ENCODE assay signal across 9 mouse cellular contexts in genomic region chr4:126156617-126157016, GRCm38 (mm10). TPM values are rescaled to one million over a fixed set of nuclear protein-coding genes. Genes with fewer than 3 reads are reported as not detected.
DNase-seq lines count a peak whose midpoint lies in the region; ATAC-seq lines count a peak whose summit lies in the region.
"Had no signal": no experiment of that assay in that cellular context is flagged by ENCODE, and none has a peak within 500 bp of the region (broad histone marks: within the 10 kb centered on the region; RNA-seq: fewer than 3 reads in every experiment).

No protein-coding gene starts in this region.

- H3K4me3 ChIP-seq in forebrain, embryonic 11.5 days (ENCODE audit: low read depth, low read length): no peak overlapping the region
- H3K4me3 ChIP-seq in forebrain, embryonic 15.5 days: no peak overlapping the region
- H3K4me3 ChIP-seq in liver, embryonic 16.5 days (ENCODE audit: low read depth, low read length): no peak overlapping the region
- H3K4me3 ChIP-seq: limb, embryonic 12.5 days had no signal

- no peak overlapping the region for H3K4me2 ChIP-seq in forebrain, embryonic 11.5 days (ENCODE audit: low read depth, low read length, severe bottlenecking)
- no peak overlapping the region for H3K4me2 ChIP-seq in forebrain, embryonic 15.5 days (replicated peaks)
- no peak overlapping the region for H3K4me2 ChIP-seq in liver, embryonic 16.5 days (ENCODE audit: low read depth, low read length)
- H3K4me2 ChIP-seq: limb, embryonic 12.5 days had no signal

- ATAC-seq in forebrain, embryonic 11.5 days (replicated peaks; ENCODE audit: low FRiP score): no peak
- ATAC-seq in forebrain, embryonic 15.5 days (replicated peaks): no peak
- ATAC-seq in liver, embryonic 16.5 days (ENCODE audit: low read depth): no peak

- no peaks in the 10 kb centered on the region for H3K27me3 ChIP-seq in forebrain, embryonic 11.5 days (ENCODE audit: control insufficient read depth, insufficient read depth, low read length)
- no peaks in the 10 kb centered on the region for H3K27me3 ChIP-seq in forebrain, embryonic 15.5 days
- no peaks in the 10 kb centered on the region for H3K27me3 ChIP-seq in liver, embryonic 16.5 days (ENCODE audit: control insufficient read depth, insufficient read depth, low read depth, low read length)
- H3K27me3 ChIP-seq: limb, embryonic 12.5 days had no signal

- H3K4me1 ChIP-seq in forebrain, embryonic 11.5 days (replicated peaks; ENCODE audit: control insufficient read depth, insufficient read depth, low read length): no peaks in the 10 kb centered on the region
- no peaks in the 10 kb centered on the region for H3K4me1 ChIP-seq in forebrain, embryonic 15.5 days
- H3K4me1 ChIP-seq in liver, embryonic 16.5 days (ENCODE audit: control insufficient read depth, low read depth, low read length): peaks cover 9% of the 10 kb centered on the region

- peak; percentile 60 for DNase-seq in forebrain, embryonic 11.5 days (ENCODE audit: low spot score)
- DNase-seq in spleen, adult 12 weeks (ENCODE audit: low spot score): peak; percentile 23
- DNase-seq in spleen, postnatal 36 days (ENCODE audit: low spot score in 2 of 2): no peak
- DNase-seq in thymus, postnatal 25 days: peak; percentile 31
- DNase-seq in adrenal gland, postnatal 10 days: no peak
- DNase-seq in adrenal gland, adult 2 months: no peak

- no peak overlapping the region for H3K27ac ChIP-seq in forebrain, embryonic 11.5 days (ENCODE audit: low read depth, low read length)
- no peak overlapping the region for H3K27ac ChIP-seq in forebrain, embryonic 15.5 days (replicated peaks)
- peak overlapping the region; percentile 69; the same call in 1 of the 2 replicates for H3K27ac ChIP-seq in liver, embryonic 16.5 days (ENCODE audit: low read length)

- 62% methylated on average over 5 of the region's 5 CpGs for WGBS in forebrain, embryonic 11.5 days
- WGBS in forebrain, embryonic 15.5 days: 63% methylated on average over 5 of the region's 5 CpGs
- 59% methylated on average over 5 of the region's 5 CpGs for WGBS in liver, embryonic 16.5 days (ENCODE audit: insufficient replicate concordance)

- no peaks in the 10 kb centered on the region for H3K36me3 ChIP-seq in forebrain, embryonic 11.5 days (ENCODE audit: control insufficient read depth, insufficient read depth, low read length)
- H3K36me3 ChIP-seq in forebrain, embryonic 15.5 days: no peaks in the 10 kb centered on the region
- H3K36me3 ChIP-seq in liver, embryonic 16.5 days (ENCODE audit: control insufficient read depth, insufficient read depth): no peaks in the 10 kb centered on the region

- H3K9ac ChIP-seq in forebrain, embryonic 11.5 days (ENCODE audit: low read length): no peak overlapping the region
- no peak overlapping the region for H3K9ac ChIP-seq in forebrain, embryonic 15.5 days (replicated peaks)
- H3K9ac ChIP-seq in liver, embryonic 16.5 days (ENCODE audit: low read depth, low read length): no peak overlapping the region
- H3K9ac ChIP-seq: limb, embryonic 12.5 days had no signal

- no peaks in the 10 kb centered on the region for H3K9me3 ChIP-seq in forebrain, embryonic 11.5 days (ENCODE audit: control insufficient read depth, low read length)
- H3K9me3 ChIP-seq in forebrain, embryonic 15.5 days: no peaks in the 10 kb centered on the region
- H3K9me3 ChIP-seq in liver, embryonic 16.5 days (replicated peaks; ENCODE audit: control insufficient read depth, low read length): no peaks in the 10 kb centered on the region

RNA-seq across cellular contexts. Expression of gene Sh3d21, which starts 6.7 kb away (rescaled TPM):
- 1.6 TPM in 2 replicates for polyA plus RNA-seq in forebrain, embryonic 11.5 days (2014; fragmentation: Nextera tagmentation; extraction: Ambion mirVana)
- 0.86 and 0.88 TPM in 2 replicates for polyA plus RNA-seq in forebrain, embryonic 15.5 days (2015; fragmentation: Nextera tagmentation; extraction: Ambion mirVana)
- 1.1 and 1.4 TPM in 2 replicates for polyA plus RNA-seq in liver, embryonic 16.5 days (2015; fragmentation: Nextera tagmentation; extraction: Ambion mirVana)
- 1 to 10 TPM; 3.3 to 3.9 TPM for total RNA-seq in adrenal gland, postnatal 10 days (2021)
- total RNA-seq in adrenal gland, adult 2 months (2021): 1 to 10 TPM; 2.5 to 3.2 TPM
- 1.4 and 1.8 TPM in 2 replicates for polyA plus RNA-seq in adrenal gland, adult 2 months (2012; rRNA removed)

RNA-seq across cellular contexts. Expression of gene Eva1b, which starts 9.1 kb away (rescaled TPM):
- 18.6 and 19.0 TPM in 2 replicates for polyA plus RNA-seq in forebrain, embryonic 11.5 days (2014; fragmentation: Nextera tagmentation; extraction: Ambion mirVana)
- 9.2 and 10.1 TPM in 2 replicates for polyA plus RNA-seq in forebrain, embryonic 15.5 days (2015; fragmentation: Nextera tagmentation; extraction: Ambion mirVana)
- polyA plus RNA-seq in liver, embryonic 16.5 days (2015; fragmentation: Nextera tagmentation; extraction: Ambion mirVana): 11.6 and 13.0 TPM in 2 replicates
- 10 to 100 TPM; 36.3 to 41.2 TPM for total RNA-seq in adrenal gland, postnatal 10 days (2021)
- total RNA-seq in adrenal gland, adult 2 months (2021): 10 to 100 TPM; 13.3 to 35.0 TPM
- polyA plus RNA-seq in adrenal gland, adult 2 months (2012; rRNA removed): 111 and 156 TPM in 2 replicates

RNA-seq across cellular contexts. Expression of gene Thrap3, which starts 45.9 kb away (rescaled TPM):
- polyA plus RNA-seq in forebrain, embryonic 11.5 days (2014; fragmentation: Nextera tagmentation; extraction: Ambion mirVana): 251 and 263 TPM in 2 replicates
- polyA plus RNA-seq in forebrain, embryonic 15.5 days (2015; fragmentation: Nextera tagmentation; extraction: Ambion mirVana): 179 and 185 TPM in 2 replicates
- 78.1 and 78.4 TPM in 2 replicates for polyA plus RNA-seq in liver, embryonic 16.5 days (2015; fragmentation: Nextera tagmentation; extraction: Ambion mirVana)
- 100 to 1,000 TPM; 177 to 229 TPM for total RNA-seq in adrenal gland, postnatal 10 days (2021)
- total RNA-seq in adrenal gland, adult 2 months (2021): 100 to 1,000 TPM; 169 to 173 TPM
- polyA plus RNA-seq in adrenal gland, adult 2 months (2012; rRNA removed): 29.1 and 36.8 TPM in 2 replicates

RNA-seq across cellular contexts. Expression of gene Stk40, which starts 52.9 kb away (rescaled TPM):
- polyA plus RNA-seq in forebrain, embryonic 11.5 days (2014; fragmentation: Nextera tagmentation; extraction: Ambion mirVana): 37.4 and 37.5 TPM in 2 replicates
- polyA plus RNA-seq in forebrain, embryonic 15.5 days (2015; fragmentation: Nextera tagmentation; extraction: Ambion mirVana): 35.3 and 35.4 TPM in 2 replicates
- 12.7 and 12.9 TPM in 2 replicates for polyA plus RNA-seq in liver, embryonic 16.5 days (2015; fragmentation: Nextera tagmentation; extraction: Ambion mirVana)
- 10 to 100 TPM; 48.4 to 53.0 TPM for total RNA-seq in adrenal gland, postnatal 10 days (2021)
- 10 to 100 TPM; 43.0 to 56.0 TPM for total RNA-seq in adrenal gland, adult 2 months (2021)
- 33.2 and 33.5 TPM in 2 replicates for polyA plus RNA-seq in adrenal gland, adult 2 months (2012; rRNA removed)

Comparison
In these comparisons a context has a peak if more than half of its experiments do, and no peak if none do; other contexts are left out.
1. DNase-seq: peak in forebrain, embryonic 11.5 days (single experiment), spleen, adult 12 weeks (single experiment) and thymus, postnatal 25 days (single experiment); none in spleen, postnatal 36 days (0 of 2), adrenal gland, postnatal 10 days (single experiment) and adrenal gland, adult 2 months (single experiment).